Mouse (Mus musculus): ENCODE measurements around the gene Borcs5. TPM values are rescaled to one million over a fixed set of nuclear protein-coding genes. Genes with fewer than 3 reads are reported as not detected.

The Borcs5 gene
- polyA plus RNA-seq, 1 experiment from 2014 or later, result 21.9 TPM

- H3K27ac ChIP-seq, result no peak overlapping the region
- WGBS, result 91% methylated on average over 8 of the region's 8 CpGs
- H3K27me3 ChIP-seq, result no peaks in the 10 kb centered on the region
- H3K4me3 ChIP-seq, result no peak overlapping the region
- H3K9ac ChIP-seq, result no peak overlapping the region
- no peak for ATAC-seq (ENCODE audit: insufficient number of reproducible peaks, insufficient read depth, low FRiP score, low TSS enrichment)
- no peaks in the 10 kb centered on the region for H3K9me3 ChIP-seq
- no peak overlapping the region for H3K4me2 ChIP-seq (replicated peaks)
- H3K36me3 ChIP-seq, result peaks cover 41% of the 10 kb centered on the region
- H3K4me1 ChIP-seq, result no peaks in the 10 kb centered on the region
These were observed 83.6 kb downstream of the Borcs5 start for GRCm38 (mm10) chr6:134722906-134723305.

- Histone ChIP-seq H3K9ac (no peak overlapping the region), H3K9me3 (no peaks in the 10 kb centered on the region), H3K36me3 (peaks cover 40% of the 10 kb centered on the region), H3K4me1 (no peaks in the 10 kb centered on the region), H3K4me3 (no peak overlapping the region), H3K27ac (no peak overlapping the region), H3K27me3 (no peaks in the 10 kb centered on the region), H3K4me2 (replicated peaks) (no peak overlapping the region)
- ATAC-seq (ENCODE audit: insufficient number of reproducible peaks, insufficient read depth, low FRiP score, low TSS enrichment), result no peak
- 93% methylated on average over 7 of the region's 7 CpGs for WGBS
These were observed 84.0 kb downstream of the Borcs5 start for GRCm38 (mm10) chr6:134723326-134723725.

- WGBS, result 84% methylated on average over 9 of the region's 9 CpGs
- H3K9ac ChIP-seq, result no peak overlapping the region
- H3K9me3 ChIP-seq, result no peaks in the 10 kb centered on the region
- peaks cover 35% of the 10 kb centered on the region for H3K36me3 ChIP-seq
- no peak overlapping the region for H3K4me2 ChIP-seq (replicated peaks)
- H3K27ac ChIP-seq, result no peak overlapping the region
- H3K4me1 ChIP-seq, result no peaks in the 10 kb centered on the region
- H3K27me3 ChIP-seq, result no peaks in the 10 kb centered on the region
- H3K4me3 ChIP-seq, result no peak overlapping the region
- ATAC-seq (ENCODE audit: insufficient number of reproducible peaks, insufficient read depth, low FRiP score, low TSS enrichment), result no peak
These were observed 84.7 kb downstream of the Borcs5 start for GRCm38 (mm10) chr6:134723833-134724553.

- H3K27me3 ChIP-seq, result no peaks in the 10 kb centered on the region
These were observed 86.1 kb downstream of the Borcs5 start for GRCm38 (mm10) chr6:134725406-134725805.

GRCm38 (mm10) chr6:134730978-134731377 is 91.7 kb downstream of the Borcs5 start:
- Histone ChIP-seq H3K4me1 (no peaks in the 10 kb centered on the region), H3K4me3 (no peak overlapping the region), H3K4me2 (replicated peaks) (no peak overlapping the region), H3K27me3 (no peaks in the 10 kb centered on the region), H3K9me3 (no peaks in the 10 kb centered on the region), H3K9ac (no peak overlapping the region), H3K36me3 (0 out of 2 replicates have a peak, but pooled peaks cover 8% of the 10 kb centered on the region), H3K27ac (no peak overlapping the region)
- 92% methylated on average over 3 of the region's 3 CpGs for WGBS
- no peak for ATAC-seq (ENCODE audit: insufficient number of reproducible peaks, insufficient read depth, low FRiP score, low TSS enrichment)

More at GRCm38 (mm10) chr6:134725406-134725805, 86.1 kb downstream of the Borcs5 start:
- H3K4me2 ChIP-seq (replicated peaks), result no peak overlapping the region
- no peak overlapping the region for H3K27ac ChIP-seq
- H3K4me1 ChIP-seq, result no peaks in the 10 kb centered on the region
- no peak overlapping the region for H3K9ac ChIP-seq
- H3K36me3 ChIP-seq, result peaks cover 23% of the 10 kb centered on the region; the same call in 1 of the 2 replicates
- H3K9me3 ChIP-seq, result no peaks in the 10 kb centered on the region
- no peak overlapping the region for H3K4me3 ChIP-seq
- ATAC-seq (ENCODE audit: insufficient number of reproducible peaks, insufficient read depth, low FRiP score, low TSS enrichment), result no peak

- Histone ChIP-seq H3K36me3 (peaks cover 10% of the 10 kb centered on the region; the same call in 1 of the 2 replicates), H3K27me3 (no peaks in the 10 kb centered on the region), H3K4me1 (no peaks in the 10 kb centered on the region), H3K27ac (no peak overlapping the region), H3K9ac (no peak overlapping the region), H3K4me2 (replicated peaks) (no peak overlapping the region), H3K4me3 (no peak overlapping the region), H3K9me3 (no peaks in the 10 kb centered on the region)
- WGBS, result 95% methylated on average over 8 of the region's 8 CpGs
- no peak for ATAC-seq (ENCODE audit: insufficient number of reproducible peaks, insufficient read depth, low FRiP score, low TSS enrichment)
These were observed 93.5 kb downstream of the Borcs5 start for GRCm38 (mm10) chr6:134732813-134733212.

- Histone ChIP-seq H3K9me3 (no peaks in the 10 kb centered on the region), H3K9ac (no peak overlapping the region), H3K27ac (no peak overlapping the region), H3K4me3 (no peak overlapping the region), H3K4me1 (no peaks in the 10 kb centered on the region), H3K36me3 (peaks cover 11% of the 10 kb centered on the region), H3K4me2 (replicated peaks) (no peak overlapping the region), H3K27me3 (no peaks in the 10 kb centered on the region)
- 86% methylated on average over 5 of the region's 5 CpGs for WGBS
- ATAC-seq (ENCODE audit: insufficient number of reproducible peaks, insufficient read depth, low FRiP score, low TSS enrichment), result no peak
These were observed 94.5 kb downstream of the Borcs5 start for GRCm38 (mm10) chr6:134733800-134734221.

- WGBS, result 89% methylated on average over 3 of the region's 3 CpGs
- no peak overlapping the region for H3K4me2 ChIP-seq (replicated peaks)
- H3K4me1 ChIP-seq, result no peaks in the 10 kb centered on the region
- H3K27ac ChIP-seq, result no peak overlapping the region
- H3K9ac ChIP-seq, result no peak overlapping the region
- no peaks in the 10 kb centered on the region for H3K9me3 ChIP-seq
- peaks cover 16% of the 10 kb centered on the region for H3K36me3 ChIP-seq
- no peak for ATAC-seq (ENCODE audit: insufficient number of reproducible peaks, insufficient read depth, low FRiP score, low TSS enrichment)
- no peaks in the 10 kb centered on the region for H3K27me3 ChIP-seq
- no peak overlapping the region for H3K4me3 ChIP-seq
These were observed 97.5 kb downstream of the Borcs5 start for GRCm38 (mm10) chr6:134736853-134737252.

- Histone ChIP-seq H3K27me3 (no peaks in the 10 kb centered on the region), H3K4me3 (no peak overlapping the region), H3K4me1 (no peaks in the 10 kb centered on the region), H3K9me3 (no peaks in the 10 kb centered on the region), H3K27ac (no peak overlapping the region), H3K36me3 (peaks cover 8% of the 10 kb centered on the region), H3K9ac (no peak overlapping the region), H3K4me2 (replicated peaks) (no peak overlapping the region)
- ATAC-seq (ENCODE audit: insufficient number of reproducible peaks, insufficient read depth, low FRiP score, low TSS enrichment), result no peak
These were observed 104.3 kb downstream of the Borcs5 start for GRCm38 (mm10) chr6:134743568-134743967.

- H3K9me3 ChIP-seq, result no peaks in the 10 kb centered on the region
- H3K4me3 ChIP-seq, result no peak overlapping the region
- WGBS, result 93% methylated on average over 7 of the region's 7 CpGs
- no peak overlapping the region for H3K27ac ChIP-seq
- no peak overlapping the region for H3K4me2 ChIP-seq (replicated peaks)
- no peaks in the 10 kb centered on the region for H3K27me3 ChIP-seq
- ATAC-seq (ENCODE audit: insufficient number of reproducible peaks, insufficient read depth, low FRiP score, low TSS enrichment), result no peak
- no peaks in the 10 kb centered on the region for H3K36me3 ChIP-seq
- no peak overlapping the region for H3K9ac ChIP-seq
- H3K4me1 ChIP-seq, result no peaks in the 10 kb centered on the region
These were observed 106.6 kb downstream of the Borcs5 start for GRCm38 (mm10) chr6:134745876-134746275.

- H3K27ac ChIP-seq, result no peak overlapping the region
- H3K4me3 ChIP-seq, result no peak overlapping the region
- 84% methylated on average over 3 of the region's 3 CpGs for WGBS
- no peak for ATAC-seq (ENCODE audit: insufficient number of reproducible peaks, insufficient read depth, low FRiP score, low TSS enrichment)
- H3K4me2 ChIP-seq (replicated peaks), result no peak overlapping the region
- H3K4me1 ChIP-seq, result no peaks in the 10 kb centered on the region
- 0 out of 2 replicates have a peak, but pooled peaks cover 4% of the 10 kb centered on the region for H3K36me3 ChIP-seq
- no peaks in the 10 kb centered on the region for H3K9me3 ChIP-seq
- H3K9ac ChIP-seq, result no peak overlapping the region
- no peaks in the 10 kb centered on the region for H3K27me3 ChIP-seq
These were observed 108.8 kb downstream of the Borcs5 start for GRCm38 (mm10) chr6:134748126-134748525.

GRCm38 (mm10) chr6:134751087-134751486 is 111.8 kb downstream of the Borcs5 start:
- no peak overlapping the region for H3K27ac ChIP-seq
- H3K27me3 ChIP-seq, result no peaks in the 10 kb centered on the region
- H3K9me3 ChIP-seq, result no peaks in the 10 kb centered on the region
- H3K36me3 ChIP-seq, result 0 out of 2 replicates have a peak, but pooled peaks cover 4% of the 10 kb centered on the region
- no peak overlapping the region for H3K9ac ChIP-seq
- no peak overlapping the region for H3K4me2 ChIP-seq (replicated peaks)
- ATAC-seq (ENCODE audit: insufficient number of reproducible peaks, insufficient read depth, low FRiP score, low TSS enrichment), result no peak
- no peak overlapping the region for H3K4me3 ChIP-seq
- 91% methylated on average over 4 of the region's 4 CpGs for WGBS
- H3K4me1 ChIP-seq, result no peaks in the 10 kb centered on the region

Data from embryonic facial prominence, embryonic 12.5 days (tissue).